Mouse (Mus musculus) stomach, postnatal 0 days (tissue): ENCODE results near the gene Zfp354b.

ENCODE experiments used
- CTCF ChIP-seq: IDR thresholded peaks from 2 replicates; pipeline ENCODE4 v1.5.1; 2016; ENCODE audit warnings: antibody characterized with exemption, low read depth, mild to moderate bottlenecking, moderate library complexity
- EP300 ChIP-seq: optimal IDR thresholded peaks from 2 replicates; pipeline ENCODE3; 2016; ENCODE audit warnings: antibody characterized with exemption

DNA sequence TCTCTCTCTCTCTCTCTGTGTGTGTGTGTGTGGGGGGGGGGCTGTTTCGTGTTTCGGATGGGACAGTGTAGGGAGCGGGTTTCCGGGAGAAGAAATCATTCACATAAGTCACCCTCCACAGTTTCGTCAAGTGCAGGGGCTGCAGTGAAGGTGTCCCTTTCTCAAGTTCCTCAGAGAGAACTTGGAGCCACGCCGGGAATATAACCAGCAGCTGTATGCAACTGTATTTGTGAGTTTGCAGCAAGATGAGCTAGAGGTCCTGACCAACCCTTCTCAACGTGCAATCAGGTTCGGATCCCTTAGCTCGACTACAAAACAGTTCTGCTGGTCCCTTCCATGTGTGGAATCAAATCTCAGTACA lies 44.5 kb downstream of the Zfp354b start:
- no peak for TF ChIP-seq CTCF
- TF ChIP-seq EP300 = no peak
